Mouse (Mus musculus): Measurements from ENCODE around the gene Nr2c2ap.

Nr2c2ap gene

GRCm38 (mm10) chr8:70120667-70121066, 10.5 kb upstream of the Nr2c2ap start, which contains the start of gene Ncan:
Ncan (minus strand) TSS chr8:70120873.
- peak; percentile 95 for DNase-seq

- no peak for DNase-seq
Measured at GRCm38 (mm10) chr8:70122863-70123262, 8.3 kb upstream of the Nr2c2ap start.

DNA sequence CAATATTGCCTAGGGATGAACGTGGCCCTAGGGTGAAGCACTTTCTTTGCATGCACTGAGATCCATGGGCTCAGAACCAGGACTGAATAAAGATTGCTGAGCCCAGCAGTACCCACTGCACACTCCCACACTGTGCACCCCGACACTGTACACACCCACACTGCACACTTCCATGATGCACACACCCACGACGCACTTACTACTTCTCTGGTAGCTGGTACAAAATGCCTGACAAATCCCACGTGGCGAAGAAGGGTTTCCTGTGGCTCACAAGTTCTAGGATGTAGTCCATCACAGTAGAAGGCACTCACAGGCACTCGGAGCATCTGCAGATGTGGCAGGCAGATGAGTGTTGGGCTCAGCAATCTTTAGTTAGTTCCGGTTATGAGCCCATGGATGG, 6.1 kb upstream of the Nr2c2ap start:
- DNase-seq: no peak

DNA sequence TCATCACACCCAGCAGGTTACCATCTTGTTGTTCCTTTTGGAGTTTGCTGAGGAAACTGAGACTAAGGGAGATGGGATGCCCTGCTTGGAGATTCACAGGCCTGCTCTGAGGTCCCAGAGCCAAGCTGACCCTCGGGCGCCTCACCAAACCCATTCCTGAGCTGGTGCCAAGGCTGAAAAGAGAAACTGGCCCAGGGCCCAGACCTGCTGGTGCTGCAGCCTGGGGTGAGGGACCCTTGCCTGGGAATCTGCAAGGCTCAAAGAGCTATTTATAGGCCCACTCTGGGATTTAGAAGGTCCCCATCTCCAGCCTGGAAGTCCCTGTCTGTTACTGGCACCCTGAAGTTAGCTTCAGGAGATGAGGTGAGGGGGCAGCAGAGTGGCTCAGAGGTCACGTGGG, 2.7 kb upstream of the Nr2c2ap start:
- peak; percentile 56 for DNase-seq

- peak; percentile 69 for DNase-seq
Measured at GRCm38 (mm10) chr8:70129309-70129952, 1.7 kb upstream of the Nr2c2ap start.

GRCm38 (mm10) chr8:70130066-70130465, 1.1 kb upstream of the Nr2c2ap start:
- DNase-seq: no peak

DNA sequence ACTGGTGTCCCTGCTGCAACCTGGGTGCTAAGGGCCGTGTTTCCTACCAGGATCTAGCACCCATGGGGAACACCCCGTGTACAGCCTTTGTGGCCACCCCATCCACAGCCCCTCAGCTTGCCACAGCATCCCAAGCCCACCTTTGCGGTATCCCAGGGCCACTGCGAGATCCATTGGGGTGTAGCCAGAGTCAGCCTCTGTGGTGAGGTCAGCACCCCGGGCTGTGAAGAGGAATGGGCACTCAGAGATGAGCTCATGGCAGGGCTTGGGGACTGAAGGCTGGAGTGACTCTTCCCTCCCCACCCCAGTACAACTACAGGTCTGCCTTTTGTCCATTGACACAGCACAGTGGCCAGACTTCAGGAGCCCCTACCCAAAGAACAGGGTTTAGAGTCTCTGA, 3.0 kb downstream of the Nr2c2ap start:
- DNase-seq: no peak

DNA sequence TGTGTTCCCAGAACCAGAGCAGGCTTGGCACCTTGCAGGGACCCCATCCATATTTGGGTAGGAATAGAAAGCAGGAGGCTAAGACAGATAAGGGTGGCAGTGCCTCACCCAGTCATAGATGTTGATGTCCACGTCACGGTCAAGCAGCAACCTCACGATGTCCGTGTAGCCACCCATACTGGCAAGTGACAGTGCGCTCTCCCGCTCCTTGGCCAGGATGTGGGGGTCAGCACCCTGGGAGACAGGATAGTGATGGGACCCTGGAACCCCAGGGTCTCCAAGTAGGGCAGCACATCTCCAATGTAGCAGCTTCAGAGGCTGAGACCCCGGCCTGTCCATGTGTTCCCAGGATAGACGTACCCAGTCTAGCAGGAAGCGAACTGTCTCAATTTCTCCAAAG, 3.8 kb downstream of the Nr2c2ap start:
- DNase-seq: no peak

- DNase-seq: no peak
Measured at GRCm38 (mm10) chr8:70136591-70136990, 5.5 kb downstream of the Nr2c2ap start.

- DNase-seq: no peak
Measured at GRCm38 (mm10) chr8:70137890-70138289, 6.8 kb downstream of the Nr2c2ap start.

- DNase-seq: peak; percentile 99
Measured at GRCm38 (mm10) chr8:70139026-70139857, 8.1 kb downstream of the Nr2c2ap start, which contains the start of the genes Rfxank, Borcs8 and Mef2b. Rfxank (minus strand) TSS chr8:70139154. Borcs8 (plus strand) TSS chr8:70139499. Mef2b (plus strand) TSS chr8:70139711.

DNA sequence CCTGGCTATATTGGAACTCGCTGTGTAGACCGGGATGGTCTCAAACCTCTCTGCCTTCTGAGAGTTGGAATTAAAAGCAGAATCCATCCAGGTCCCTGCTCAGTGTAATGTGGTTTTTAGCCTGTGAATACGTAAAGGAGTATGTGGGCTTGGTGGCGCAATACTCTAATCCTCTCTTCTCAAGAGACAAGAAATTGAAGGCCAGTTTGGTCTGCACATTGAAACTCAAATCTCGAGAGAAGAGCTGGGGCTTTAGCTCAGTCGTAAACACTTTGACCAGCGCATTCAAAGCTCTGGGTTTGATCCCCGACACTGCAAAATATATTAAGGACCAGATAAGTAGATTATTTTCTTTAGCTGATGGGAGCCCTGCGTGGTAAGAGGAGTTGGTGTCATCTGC, 8.8 kb downstream of the Nr2c2ap start:
- no peak for DNase-seq

- DNase-seq: no peak
Measured at GRCm38 (mm10) chr8:70147678-70148607, 16.8 kb downstream of the Nr2c2ap start.

DNA sequence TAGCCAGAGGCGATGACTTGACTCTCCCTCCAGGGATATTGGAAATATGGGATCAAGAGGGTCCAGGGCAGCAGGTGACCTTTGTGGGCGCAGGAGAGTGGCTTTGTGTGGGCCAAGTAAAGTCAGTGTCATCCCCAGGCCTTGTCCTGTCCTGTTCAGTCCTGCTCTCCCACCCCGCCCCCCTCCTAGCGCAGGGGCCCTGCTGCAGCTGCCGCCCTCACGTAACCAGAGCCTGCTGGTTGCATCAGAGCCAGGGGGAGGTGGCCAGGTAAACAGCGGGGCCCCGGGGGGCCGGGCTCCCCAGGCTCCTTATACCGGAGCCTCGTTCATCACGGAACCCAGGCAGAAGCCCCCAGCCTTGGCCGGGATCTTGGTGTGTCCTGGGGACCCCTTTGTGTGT, 19.0 kb downstream of the Nr2c2ap start:
- DNase-seq: no peak

DNA sequence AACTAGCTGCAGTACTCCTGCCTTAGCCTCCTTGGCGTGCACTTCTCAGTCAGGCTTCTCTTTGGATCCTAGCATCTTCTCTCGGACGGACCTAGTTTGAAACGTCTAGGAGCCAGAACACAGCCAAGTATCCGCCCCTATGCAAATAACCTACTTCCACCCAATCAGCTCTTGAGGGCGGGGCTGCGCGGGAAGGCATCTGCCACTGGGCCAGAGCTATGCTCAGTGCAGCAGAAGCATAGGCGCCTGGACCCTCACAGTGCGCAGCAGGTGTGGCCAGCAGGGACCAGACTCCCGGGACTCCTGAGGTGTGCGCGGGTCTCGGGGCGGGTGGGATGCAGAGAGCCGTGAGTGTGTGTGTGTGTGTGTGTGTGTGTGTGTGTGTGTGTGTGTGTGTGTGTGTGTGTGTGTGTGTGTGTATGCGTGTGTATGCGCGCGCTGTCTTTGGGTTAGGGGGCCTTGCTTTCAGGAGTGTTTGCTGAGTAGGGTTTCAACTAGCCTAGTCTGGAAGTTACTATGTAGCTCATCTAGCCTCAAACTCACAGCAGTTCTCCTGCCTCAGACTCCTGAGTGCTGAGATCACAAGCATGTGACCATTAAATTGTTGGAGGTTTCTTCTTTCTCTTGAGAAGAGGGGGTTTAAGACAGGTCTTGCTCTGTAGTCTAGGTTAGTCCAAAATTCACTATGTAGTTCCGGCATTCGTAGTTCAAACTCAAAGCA, 21.6 kb downstream of the Nr2c2ap start:
- DNase-seq: peak; percentile 67

DNA sequence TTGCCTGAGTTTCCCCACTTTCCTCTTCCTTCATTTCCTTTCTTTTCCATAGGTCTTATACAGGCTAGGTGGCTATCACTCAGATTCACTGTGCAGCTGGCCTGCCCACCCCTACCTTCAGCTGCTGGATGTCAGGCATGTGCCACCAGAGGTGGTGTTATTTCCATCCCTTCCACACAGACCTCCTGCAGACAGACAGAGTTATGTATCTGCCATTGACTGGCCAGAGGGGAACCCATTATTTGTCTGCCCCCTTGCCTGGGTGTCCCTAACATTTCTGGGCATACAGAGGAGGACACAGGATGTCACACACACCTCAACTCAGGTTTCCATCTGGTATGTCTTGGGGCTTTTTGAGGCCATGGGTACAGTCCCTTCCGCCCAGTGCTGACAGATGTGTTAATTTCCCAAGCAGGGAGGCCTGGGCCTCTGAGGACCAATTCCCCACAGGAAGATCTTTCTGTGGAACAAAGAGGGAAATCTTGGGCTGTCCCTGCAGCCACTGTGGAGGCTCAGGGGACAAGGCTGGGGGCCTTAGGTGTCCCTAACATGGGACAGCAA, 26.2 kb downstream of the Nr2c2ap start:
- no peak for DNase-seq

DNA sequence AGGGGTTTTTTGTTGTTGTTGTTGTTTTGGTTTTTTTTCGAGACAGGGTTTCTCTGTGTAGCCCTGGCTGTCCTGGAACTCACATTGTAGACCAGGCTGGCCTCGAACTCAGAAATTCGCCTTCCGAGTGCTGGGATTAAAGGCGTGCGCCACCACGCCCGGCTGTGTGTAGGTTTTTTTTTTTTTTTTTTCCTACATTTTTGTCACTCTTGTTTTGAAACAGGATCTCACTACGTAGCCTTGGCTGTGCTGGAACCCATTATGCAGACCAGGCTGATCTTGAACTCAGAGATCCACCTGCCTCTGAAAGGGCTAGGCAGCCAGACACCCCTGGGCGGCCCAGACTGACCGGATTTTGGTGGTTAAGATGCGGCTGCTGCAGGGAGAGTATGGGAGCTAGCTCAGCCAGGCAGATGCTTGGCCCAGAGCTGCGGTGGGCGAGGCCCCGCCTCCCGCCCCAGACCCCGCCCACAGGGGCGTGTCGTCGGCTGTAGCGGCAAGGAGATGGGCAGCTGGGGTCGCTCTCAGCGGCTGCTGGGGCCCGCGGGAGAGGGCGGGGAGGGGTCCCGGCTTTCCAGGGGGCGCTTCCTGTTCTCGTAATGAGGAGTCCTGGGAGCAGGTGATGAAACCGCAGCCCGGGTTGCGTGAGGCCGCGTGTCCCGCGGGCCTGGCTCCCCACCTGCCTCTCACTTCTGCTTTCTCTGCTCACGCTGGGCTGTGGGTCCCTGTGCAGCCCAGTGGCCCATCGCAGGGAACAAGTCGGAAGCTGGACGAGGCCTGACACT, 27.1 kb downstream of the Nr2c2ap start:
- DNase-seq: peak; percentile 67

DNA sequence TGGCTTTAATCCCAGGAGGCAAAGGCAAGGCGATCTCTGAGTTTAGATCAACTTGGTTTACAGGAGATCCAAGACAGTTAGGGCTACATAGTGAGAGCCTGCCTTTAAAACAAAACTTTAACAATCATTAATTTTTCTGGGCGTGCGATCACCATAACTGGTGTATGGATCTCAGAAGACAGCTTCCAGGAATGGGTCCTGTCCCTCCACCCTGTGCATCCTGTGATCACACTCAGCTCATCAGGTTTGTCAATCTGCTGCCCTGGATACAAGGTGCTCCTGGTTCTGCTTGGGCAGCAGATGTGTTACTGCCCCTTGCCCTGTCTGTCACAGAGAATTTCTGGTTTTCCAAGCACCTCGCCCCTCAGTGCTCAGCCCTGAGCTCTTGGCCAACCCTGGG, 28.1 kb downstream of the Nr2c2ap start:
- no peak for DNase-seq

GRCm38 (mm10) chr8:70160015-70160414, 28.9 kb downstream of the Nr2c2ap start:
- DNase-seq: no peak

DNA sequence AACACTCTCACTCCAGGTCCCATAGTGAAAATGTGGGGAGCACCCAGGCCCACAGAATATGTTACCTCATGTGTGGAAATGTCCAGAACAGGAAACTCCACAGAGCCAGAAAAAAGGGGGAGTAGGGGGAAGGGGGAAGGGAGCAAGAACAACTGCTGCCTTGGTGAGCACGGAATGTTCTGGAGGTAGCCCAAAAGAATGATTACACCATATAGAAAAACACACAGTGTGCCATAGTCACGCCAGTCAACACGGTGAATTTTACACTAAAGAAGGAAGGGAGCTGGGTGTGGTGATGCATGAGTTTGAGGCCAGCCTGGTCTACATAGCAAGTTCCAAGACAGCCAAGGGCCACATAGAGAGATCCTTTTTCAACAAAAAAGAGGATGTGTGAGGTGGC, 32.2 kb downstream of the Nr2c2ap start:
- no peak for DNase-seq

- DNase-seq: peak; percentile 69
Measured at GRCm38 (mm10) chr8:70166504-70167110, 35.5 kb downstream of the Nr2c2ap start.
